Mouse (Mus musculus) B cell, adult 62 days (primary cell): ENCODE measurements around the gene Jmjd8. TPM values are rescaled to one million over a fixed set of nuclear protein-coding genes. Genes with fewer than 3 reads are reported as not detected.

Experiments
- total RNA-seq: library from RNA; stranded (reverse); gene quantifications from 4 replicates; pipeline ENCODE4 v1.2.4, GENCODE M21; 2023

Gene Jmjd8
- 23.7 to 30.8 TPM (median 26.6 TPM) in 4 replicates for total RNA-seq

GRCm38 (mm10) chr17:25828712-25829557 lies at the start of gene Jmjd8:
TSS of gene Jmjd8 (plus strand) at chr17:25828867.

GRCm38 (mm10) chr17:25785281-25785745 lies 43.4 kb upstream of the Jmjd8 start, which contains the start of gene Haghl:
TSS of gene Haghl (minus strand) at chr17:25785673.

GRCm38 (mm10) chr17:25786280-25786679 lies 42.4 kb upstream of the Jmjd8 start, which contains the start of gene Ccdc78:
TSS of gene Ccdc78 (plus strand) at chr17:25786580.

GRCm38 (mm10) chr17:25792615-25793014 lies 36.1 kb upstream of the Jmjd8 start, which contains the start of gene Fam173a:
TSS of gene Fam173a (minus strand) at chr17:25792901.

GRCm38 (mm10) chr17:25795609-25796092 lies 33.0 kb upstream of the Jmjd8 start, which contains the start of gene AC134908.4:
TSS of gene AC134908.4 (minus strand) at chr17:25795659.

GRCm38 (mm10) chr17:25796951-25797369 lies 31.7 kb upstream of the Jmjd8 start, which contains the start of gene Metrn:
TSS of gene Metrn (minus strand) at chr17:25797136.

GRCm38 (mm10) chr17:25808789-25809605 lies 19.7 kb upstream of the Jmjd8 start, which contains the start of gene Fbxl16:
TSS of gene Fbxl16 (plus strand) at chr17:25809085.

GRCm38 (mm10) chr17:25823452-25823851 lies 5.2 kb upstream of the Jmjd8 start, which contains the start of gene Wdr24:
TSS of gene Wdr24 (plus strand) at chr17:25823627.

GRCm38 (mm10) chr17:25833291-25833663 lies 4.6 kb downstream of the Jmjd8 start, which contains the start of gene Stub1:
TSS of gene Stub1 (minus strand) at chr17:25833404.

GRCm38 (mm10) chr17:25837076-25837410 lies 8.4 kb downstream of the Jmjd8 start, which contains the start of gene Rhbdl1:
TSS of gene Rhbdl1 (minus strand) at chr17:25837295.

GRCm38 (mm10) chr17:25841117-25841880 lies 12.6 kb downstream of the Jmjd8 start, which contains the start of gene Gm20683:
TSS of gene Gm20683 (minus strand) at chr17:25841763.

GRCm38 (mm10) chr17:25844396-25844901 lies 15.8 kb downstream of the Jmjd8 start, which contains the start of gene Rhot2:
TSS of gene Rhot2 (minus strand) at chr17:25844851.

GRCm38 (mm10) chr17:25860832-25861703 lies 32.4 kb downstream of the Jmjd8 start, which contains the start of gene Wdr90:
TSS of gene Wdr90 (minus strand) at chr17:25861501.

GRCm38 (mm10) chr17:25868601-25869191 lies 40.0 kb downstream of the Jmjd8 start, which contains the start of gene Mcrip2:
TSS of gene Mcrip2 (minus strand) at chr17:25868764.

GRCm38 (mm10) chr17:25874721-25875170 lies 46.1 kb downstream of the Jmjd8 start, which contains the start of gene Mettl26:
TSS of gene Mettl26 (plus strand) at chr17:25875074.

GRCm38 (mm10) chr17:25880196-25880910 lies 51.7 kb downstream of the Jmjd8 start, which contains the start of gene Wfikkn1:
TSS of gene Wfikkn1 (minus strand) at chr17:25880858.

